8 mouse cellular contexts compared by ENCODE assay signal in the genomic region with DNA sequence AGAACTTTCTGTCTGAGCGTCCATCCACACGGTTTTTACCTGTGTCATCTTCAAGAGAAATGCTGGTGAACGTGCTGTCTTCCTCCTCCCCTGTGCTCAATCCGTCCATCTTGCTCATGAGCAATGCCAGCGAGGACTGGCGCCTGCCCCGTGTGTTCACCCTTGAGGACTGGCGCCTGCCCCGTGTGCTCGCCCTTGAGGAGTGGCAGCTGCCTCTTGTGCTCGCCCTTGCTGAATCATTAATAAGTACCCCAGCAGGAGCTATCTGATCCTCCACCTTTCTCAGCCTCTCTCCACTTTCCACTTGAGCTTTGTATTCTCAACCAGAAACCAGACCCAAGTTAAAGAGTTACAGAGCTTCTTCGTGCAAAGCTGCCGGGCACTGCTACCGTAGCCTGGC. TPM values are rescaled to one million over a fixed set of nuclear protein-coding genes. Genes with fewer than 3 reads are reported as not detected.
DNase-seq lines count a peak whose midpoint lies in the region; ATAC-seq and TF ChIP-seq lines count a peak whose summit lies in the region.

A gene (minus strand): TSS at position 170 of the 400 bp plus-strand sequence.

- H3K4me3 ChIP-seq in embryonic fibroblast, embryonic 13.5 days (ENCODE audit: insufficient read depth, low read length) = no peak within 1 kb of the TSS

- H3K27ac ChIP-seq in embryonic fibroblast, embryonic 13.5 days (ENCODE audit: insufficient read depth, low read length) = no peak within 1 kb of the TSS

- no peak for TF ChIP-seq POLR2A in embryonic fibroblast, embryonic 13.5 days (IDR thresholded peaks at IDR 0.05; ENCODE audit: low read depth, low read length)

- H3K4me1 ChIP-seq in embryonic fibroblast, embryonic 13.5 days (ENCODE audit: control insufficient read depth, insufficient read depth, low read length) = no peaks in the 10 kb centered on the region

- ATAC-seq in cerebellum, adult (ENCODE audit: insufficient number of reproducible peaks, low FRiP score, low TSS enrichment) = no peak

- intact Hi-C loops in heart, postnatal 10 days (cut with DNase I) = no loop called here

- DNase-seq in adrenal gland, adult 18-20 months (ENCODE audit: low spot score in 2 of 2) = no peak
- no peak for DNase-seq in adrenal gland, adult (ENCODE audit: inconsistent age in 2 of 2, low spot score in 1 of 2)
- DNase-seq in heart, postnatal 10 days = no peak
- peak; percentile 74 to 91 for DNase-seq in kidney, postnatal 25 days
- DNase-seq in lung, postnatal 4 days = peak; percentile 12 to 55
- DNase-seq in ovary, postnatal 14 days (ENCODE audit: low spot score) = no peak

- TF ChIP-seq CTCF in embryonic fibroblast, embryonic 13.5 days (IDR thresholded peaks at IDR 0.05; ENCODE audit: borderline replicate concordance, insufficient read depth, low read length) = no peak

RNA-seq across cellular contexts. Expression of the gene that starts here (rescaled TPM):
- 10 to 100 TPM; 80.2 to 90.2 TPM for total RNA-seq in adrenal gland, adult 18-20 months (2021)
- polyA plus RNA-seq in embryonic fibroblast, embryonic 13.5 days (2011; ENCODE audit: insufficient read length, low read depth, missing spikeins) = 136 and 149 TPM in 2 replicates
- 10 to 100 TPM; 39.3 to 48.2 TPM for total RNA-seq in heart, postnatal 10 days (2021)

Comparison
In these comparisons a context has a peak if more than half of its experiments do, and no peak if none do; other contexts are left out.
1. DNase-seq: peak in kidney, postnatal 25 days (2 of 2) and lung, postnatal 4 days (2 of 2); none in adrenal gland, adult 18-20 months (0 of 2), adrenal gland, adult (0 of 2), heart, postnatal 10 days (0 of 2) and ovary, postnatal 14 days (single experiment).